Mouse (Mus musculus) hindbrain, embryonic 13.5 days (tissue): ENCODE measurements around the gene Jun. TPM values are rescaled to one million over a fixed set of nuclear protein-coding genes. Genes with fewer than 3 reads are reported as not detected.

Experiments
- ATAC-seq: fragments of 200-750 bp; cut with Nextera tagmentation; 2 replicates; pipeline ENCODE4 v1.8.0; 2017; ENCODE audit warnings: moderate TSS enrichment; ENCODE audit not compliant: low FRiP score
- H3K27ac ChIP-seq: fragments of 300-500 bp; sonication (generic); 2 replicates; pipeline ENCODE4 v1.5.1; 2015; ENCODE audit warnings: inconsistent platforms, mild to moderate bottlenecking, moderate library complexity
- H3K27me3 ChIP-seq: fragments of 300-500 bp; sonication (generic); 2 replicates; pipeline ENCODE4 v1.6.1; 2015; ENCODE audit warnings: mild to moderate bottlenecking, inconsistent platforms
- H3K36me3 ChIP-seq: fragments of 300-500 bp; sonication (generic); 2 replicates; pipeline ENCODE4 v1.6.1; 2015; ENCODE audit warnings: mild to moderate bottlenecking, inconsistent platforms
- H3K4me1 ChIP-seq: fragments of 300-500 bp; sonication (generic); replicated peaks from 2 replicates; pipeline ENCODE4 v1.6.1; 2015; ENCODE audit warnings: inconsistent platforms
- H3K4me2 ChIP-seq: fragments of 300-500 bp; sonication (generic); 2 replicates; pipeline ENCODE4 v1.6.1; 2015; ENCODE audit warnings: inconsistent platforms, mild to moderate bottlenecking, moderate library complexity
- H3K4me3 ChIP-seq: fragments of 300-500 bp; sonication (generic); 2 replicates; pipeline ENCODE4 v1.5.1; 2015; ENCODE audit warnings: mild to moderate bottlenecking, inconsistent platforms
- H3K9ac ChIP-seq: fragments of 300-500 bp; sonication (generic); 2 replicates; pipeline ENCODE4 v1.6.1; 2015; ENCODE audit warnings: mild to moderate bottlenecking, inconsistent platforms
- H3K9me3 ChIP-seq: fragments of 300-500 bp; sonication (generic); 2 replicates; pipeline ENCODE4 v1.6.1; 2016; ENCODE audit warnings: inconsistent platforms
- WGBS: fragments of 180-500 bp; shearing (Covaris S2); methylation state at CpG from one replicate; pipeline ENCODE4 v1.1.7; 2015; 5-methylcytosine and 5-hydroxymethylcytosine counted together
- polyA plus RNA-seq: library from polyadenylated mRNA; unstranded; fragments of >200 nt; fragmentation: Nextera tagmentation; extraction: Ambion mirVana; gene quantifications from 2 replicates; pipeline ENCODE4 v1.2.1, GENCODE M21; 2015

Jun gene
- polyA plus RNA-seq, 1 experiment from 2014 or later = 55.6 TPM

GRCm38 (mm10) chr4:95049153-95049552 is 2.9 kb downstream of the Jun start:
- WGBS = 45% methylated on average over 2 of the region's 2 CpGs
- ATAC-seq = no peak

GRCm38 (mm10) chr4:95048731-95049100 is 3.3 kb downstream of the Jun start:
- H3K4me1 ChIP-seq = peaks cover 35% of the 10 kb centered on the region
- peak overlapping the region; percentile 73 for H3K4me3 ChIP-seq
- 71% methylated on average over 4 of the region's 4 CpGs for WGBS
- 0 out of 2 replicates have a peak overlapping the region, but pooled peaks have one; percentile 31 for H3K9ac ChIP-seq
- no peaks in the 10 kb centered on the region for H3K27me3 ChIP-seq
- no peaks in the 10 kb centered on the region for H3K9me3 ChIP-seq
- no peak for ATAC-seq
- no peak overlapping the region for H3K27ac ChIP-seq
- peak overlapping the region; percentile 98 for H3K4me2 ChIP-seq
- H3K36me3 ChIP-seq = no peaks in the 10 kb centered on the region

More at GRCm38 (mm10) chr4:95049153-95049552, 2.9 kb downstream of the Jun start:
- H3K4me1 ChIP-seq = peaks cover 38% of the 10 kb centered on the region
- peak overlapping the region; percentile 98 for H3K4me2 ChIP-seq
- peak overlapping the region; percentile 58 for H3K9ac ChIP-seq
- no peaks in the 10 kb centered on the region for H3K36me3 ChIP-seq
- no peaks in the 10 kb centered on the region for H3K27me3 ChIP-seq
- no peak overlapping the region for H3K27ac ChIP-seq
- H3K9me3 ChIP-seq = no peaks in the 10 kb centered on the region
- H3K4me3 ChIP-seq = peak overlapping the region; percentile 73

GRCm38 (mm10) chr4:95048021-95048730 is 3.8 kb downstream of the Jun start:
- Histone ChIP-seq H3K9me3 (no peaks in the 10 kb centered on the region), H3K27me3 (no peaks in the 10 kb centered on the region), H3K4me3 (peak overlapping the region; percentile 73; the same call in 1 of the 2 replicates), H3K4me1 (peaks cover 30% of the 10 kb centered on the region), H3K4me2 (peak overlapping the region; percentile 98), H3K36me3 (no peaks in the 10 kb centered on the region), H3K9ac (0 out of 2 replicates have a peak overlapping the region, but pooled peaks have one; percentile 31), H3K27ac (no peak overlapping the region)
- ATAC-seq = no peak
- 41% methylated on average over 5 of the region's 5 CpGs for WGBS

- Histone ChIP-seq H3K4me3 (no peak overlapping the region), H3K4me1 (peaks cover 20% of the 10 kb centered on the region), H3K36me3 (no peaks in the 10 kb centered on the region), H3K27ac (no peak overlapping the region), H3K9ac (no peak overlapping the region), H3K4me2 (no peak overlapping the region), H3K27me3 (no peaks in the 10 kb centered on the region), H3K9me3 (no peaks in the 10 kb centered on the region)
- no peak for ATAC-seq
- WGBS = 93% methylated on average over 1 of the region's 1 CpGs
These were observed 6.9 kb downstream of the Jun start for GRCm38 (mm10) chr4:95045133-95045532.

- Histone ChIP-seq H3K4me2 (no peak overlapping the region), H3K9ac (no peak overlapping the region), H3K36me3 (no peaks in the 10 kb centered on the region), H3K9me3 (no peaks in the 10 kb centered on the region), H3K27ac (no peak overlapping the region), H3K4me3 (no peak overlapping the region), H3K27me3 (no peaks in the 10 kb centered on the region), H3K4me1 (peaks cover 16% of the 10 kb centered on the region)
- no peak for ATAC-seq
- whole genome bisulfite sequencing = 90% methylated on average over 6 of the region's 6 CpGs
These were observed 7.3 kb downstream of the Jun start for GRCm38 (mm10) chr4:95044721-95045120.

GRCm38 (mm10) chr4:95038024-95038423 is 14.0 kb downstream of the Jun start:
- Histone ChIP-seq H3K27me3 (no peaks in the 10 kb centered on the region), H3K9ac (no peak overlapping the region), H3K4me1 (no peaks in the 10 kb centered on the region), H3K36me3 (no peaks in the 10 kb centered on the region), H3K27ac (no peak overlapping the region), H3K9me3 (no peaks in the 10 kb centered on the region), H3K4me2 (no peak overlapping the region), H3K4me3 (no peak overlapping the region)
- ATAC-seq = no peak
- 36% methylated on average over 5 of the region's 5 CpGs for WGBS

- Histone ChIP-seq H3K36me3 (no peaks in the 10 kb centered on the region), H3K9me3 (no peaks in the 10 kb centered on the region), H3K4me1 (peaks cover 4% of the 10 kb centered on the region; the same call in 1 of the 2 replicates), H3K4me2 (no peak overlapping the region), H3K4me3 (no peak overlapping the region), H3K9ac (no peak overlapping the region), H3K27me3 (no peaks in the 10 kb centered on the region), H3K27ac (no peak overlapping the region)
- ATAC-seq = no peak
- WGBS = 80% methylated on average over 4 of the region's 4 CpGs
These were observed 20.9 kb downstream of the Jun start for GRCm38 (mm10) chr4:95031158-95031557.

GRCm38 (mm10) chr4:95025847-95026600 is 26.0 kb downstream of the Jun start:
- peak overlapping the region; percentile 23 for H3K27ac ChIP-seq
- no peaks in the 10 kb centered on the region for H3K27me3 ChIP-seq
- no peaks in the 10 kb centered on the region for H3K9me3 ChIP-seq
- H3K9ac ChIP-seq = 0 out of 2 replicates have a peak overlapping the region, but pooled peaks have one; percentile 5
- H3K4me2 ChIP-seq = no peak overlapping the region
- no peak overlapping the region for H3K4me3 ChIP-seq
- no peaks in the 10 kb centered on the region for H3K36me3 ChIP-seq
- ATAC-seq = peak; percentile 39; the same call in 1 of the 2 replicates
- H3K4me1 ChIP-seq = peaks cover 9% of the 10 kb centered on the region; the same call in 1 of the 2 replicates
- 59% methylated on average over 16 of the region's 16 CpGs for WGBS

GRCm38 (mm10) chr4:95023350-95023953 is 28.6 kb downstream of the Jun start:
- no peak overlapping the region for H3K27ac ChIP-seq
- H3K4me3 ChIP-seq = no peak overlapping the region
- H3K9me3 ChIP-seq = no peaks in the 10 kb centered on the region
- no peak for ATAC-seq
- H3K36me3 ChIP-seq = no peaks in the 10 kb centered on the region
- H3K4me2 ChIP-seq = no peak overlapping the region
- WGBS = 76% methylated on average over 12 of the region's 12 CpGs
- H3K9ac ChIP-seq = no peak overlapping the region
- no peaks in the 10 kb centered on the region for H3K27me3 ChIP-seq
- peaks cover 9% of the 10 kb centered on the region; the same call in 1 of the 2 replicates for H3K4me1 ChIP-seq

GRCm38 (mm10) chr4:95021649-95022637 is 30.1 kb downstream of the Jun start:
- Histone ChIP-seq H3K27ac (no peak overlapping the region), H3K36me3 (no peaks in the 10 kb centered on the region), H3K9ac (no peak overlapping the region), H3K4me2 (no peak overlapping the region), H3K27me3 (no peaks in the 10 kb centered on the region), H3K4me1 (peaks cover 9% of the 10 kb centered on the region; the same call in 1 of the 2 replicates), H3K4me3 (no peak overlapping the region), H3K9me3 (no peaks in the 10 kb centered on the region)
- no peak for ATAC-seq
- WGBS = 90% methylated on average over 12 of the region's 12 CpGs

GRCm38 (mm10) chr4:95020201-95020600 is 31.8 kb downstream of the Jun start:
- no peak for ATAC-seq

More at GRCm38 (mm10) chr4:95020201-95020600, 31.8 kb downstream of the Jun start:
- H3K36me3 ChIP-seq = no peaks in the 10 kb centered on the region
- H3K27me3 ChIP-seq = no peaks in the 10 kb centered on the region
- no peak overlapping the region for H3K9ac ChIP-seq
- 71% methylated on average over 2 of the region's 2 CpGs for WGBS
- H3K9me3 ChIP-seq = no peaks in the 10 kb centered on the region
- no peaks in the 10 kb centered on the region for H3K4me1 ChIP-seq
- H3K27ac ChIP-seq = no peak overlapping the region
- H3K4me3 ChIP-seq = no peak overlapping the region
- H3K4me2 ChIP-seq = no peak overlapping the region
